Mouse (Mus musculus): ENCODE data around the gene Olfr450. TPM values are rescaled to one million over a fixed set of nuclear protein-coding genes. Genes with fewer than 3 reads are reported as not detected.

The Olfr450 gene
- not detected in 2 replicates for polyA plus RNA-seq (2015; fragmentation: Nextera tagmentation; extraction: Ambion mirVana)

DNA sequence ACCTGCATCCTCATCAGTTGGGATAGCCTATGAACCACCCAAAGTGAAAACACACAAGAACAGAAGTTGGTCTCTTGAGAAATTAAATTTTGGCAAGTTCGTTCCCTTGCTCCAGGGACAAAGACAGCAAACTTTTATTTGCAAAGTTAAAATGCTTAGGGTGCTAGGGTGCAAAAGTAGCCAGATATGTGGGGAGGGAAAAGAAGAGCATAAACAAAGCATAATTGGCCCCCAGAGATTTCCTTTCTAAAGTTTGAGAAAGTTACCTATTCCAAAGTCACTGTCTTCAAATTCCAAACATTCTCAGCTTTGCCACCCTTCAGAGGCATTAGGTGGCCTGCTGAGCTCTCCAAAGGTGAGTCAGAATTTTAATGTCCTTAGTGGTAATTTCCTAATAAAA lies at the start of gene Olfr450:
TSS of gene Olfr450 (plus strand) at position 301 of the 400 bp plus-strand sequence.
- no peak within 1 kb of the TSS for H3K4me3 ChIP-seq (replicated peaks; ENCODE audit: low read length)

DNA sequence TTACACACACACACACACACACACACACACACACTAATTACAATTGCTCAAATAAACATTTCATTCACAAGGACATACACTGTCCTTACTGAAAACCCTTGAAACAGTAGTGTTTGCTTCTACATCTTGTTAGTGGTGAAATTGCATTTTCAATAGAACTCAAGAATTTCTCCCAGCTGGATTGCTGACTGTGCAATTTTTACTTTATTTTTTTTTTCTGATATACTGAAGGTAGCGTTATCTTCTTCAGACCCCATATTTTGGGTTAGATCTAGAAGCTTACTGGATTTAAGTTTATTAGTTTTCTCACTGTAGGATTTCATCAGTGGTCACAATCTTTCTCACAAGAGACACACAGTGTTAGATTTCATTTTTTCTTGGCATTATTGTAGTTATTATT lies 34.7 kb upstream of the Olfr450 start:
- H3K4me1 ChIP-seq (ENCODE audit: control insufficient read depth, insufficient read depth, low read length), result no peaks in the 10 kb centered on the region
- H3K9me3 ChIP-seq (replicated peaks; ENCODE audit: control insufficient read depth, low read length), result no peaks in the 10 kb centered on the region
- WGBS, result 87% methylated on average over 1 of the region's 1 CpGs
- no peaks in the 10 kb centered on the region for H3K36me3 ChIP-seq (ENCODE audit: control insufficient read depth, insufficient read depth, low read length)
- no peak overlapping the region for H3K4me3 ChIP-seq (replicated peaks; ENCODE audit: low read length)
- H3K9ac ChIP-seq (ENCODE audit: low read length), result no peak overlapping the region
- H3K27me3 ChIP-seq (ENCODE audit: control insufficient read depth, insufficient read depth, low read length), result no peaks in the 10 kb centered on the region
- no peak for ATAC-seq (ENCODE audit: insufficient read depth, low FRiP score)
- H3K27ac ChIP-seq (ENCODE audit: low read length), result no peak overlapping the region
- H3K4me2 ChIP-seq (ENCODE audit: low read depth, low read length), result no peak overlapping the region

More for the DNA sequence above, at the start of gene Olfr450:
- H3K4me1 ChIP-seq (ENCODE audit: control insufficient read depth, insufficient read depth, low read length), result no peaks in the 10 kb centered on the region
- WGBS, result 80% methylated on average over 1 of the region's 1 CpGs
- H3K36me3 ChIP-seq (ENCODE audit: control insufficient read depth, insufficient read depth, low read length), result no peaks in the 10 kb centered on the region
- no peak for ATAC-seq (ENCODE audit: insufficient read depth, low FRiP score)
- H3K9ac ChIP-seq (ENCODE audit: low read length), result no peak within 1 kb of the TSS
- no peak within 1 kb of the TSS for H3K4me2 ChIP-seq (ENCODE audit: low read depth, low read length)
- H3K27ac ChIP-seq (ENCODE audit: low read length), result no peak within 1 kb of the TSS
- H3K27me3 ChIP-seq (ENCODE audit: control insufficient read depth, insufficient read depth, low read length), result no peaks in the 10 kb centered on the region
- H3K9me3 ChIP-seq (replicated peaks; ENCODE audit: control insufficient read depth, low read length), result no peaks in the 10 kb centered on the region

DNA sequence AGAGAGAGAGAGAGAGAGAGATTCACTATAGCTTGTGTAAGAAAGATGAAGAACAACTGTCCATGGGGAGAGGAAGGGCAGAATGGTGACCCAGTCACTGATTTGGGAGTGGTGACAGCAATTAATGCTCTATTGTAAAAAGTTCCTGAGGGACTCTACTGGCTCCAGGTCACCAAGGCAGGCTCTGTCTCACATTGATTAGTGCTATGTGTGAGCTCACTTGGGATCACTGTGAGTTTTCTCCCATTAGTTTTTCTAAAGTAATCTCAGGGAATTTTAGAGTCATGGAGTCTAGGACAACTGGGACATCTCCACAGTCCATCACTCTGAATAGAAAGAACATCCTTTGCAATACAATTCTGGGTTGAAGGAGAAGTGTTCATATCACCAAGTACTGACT lies 26.9 kb upstream of the Olfr450 start, which contains the start of gene Olfr452:
TSS of gene Olfr452 (plus strand) at position 301 of the 400 bp plus-strand sequence.
- Histone ChIP-seq H3K36me3 (ENCODE audit: control insufficient read depth, insufficient read depth, low read length) (no peaks in the 10 kb centered on the region), H3K9me3 (replicated peaks; ENCODE audit: control insufficient read depth, low read length) (no peaks in the 10 kb centered on the region), H3K4me1 (ENCODE audit: control insufficient read depth, insufficient read depth, low read length) (no peaks in the 10 kb centered on the region), H3K27me3 (ENCODE audit: control insufficient read depth, insufficient read depth, low read length) (no peaks in the 10 kb centered on the region), H3K4me3 (replicated peaks; ENCODE audit: low read length) (no peak within 1 kb of the TSS), H3K27ac (ENCODE audit: low read length) (no peak within 1 kb of the TSS), H3K9ac (ENCODE audit: low read length) (no peak within 1 kb of the TSS), H3K4me2 (ENCODE audit: low read depth, low read length) (no peak within 1 kb of the TSS)
- ATAC-seq (ENCODE audit: insufficient read depth, low FRiP score), result no peak

DNA sequence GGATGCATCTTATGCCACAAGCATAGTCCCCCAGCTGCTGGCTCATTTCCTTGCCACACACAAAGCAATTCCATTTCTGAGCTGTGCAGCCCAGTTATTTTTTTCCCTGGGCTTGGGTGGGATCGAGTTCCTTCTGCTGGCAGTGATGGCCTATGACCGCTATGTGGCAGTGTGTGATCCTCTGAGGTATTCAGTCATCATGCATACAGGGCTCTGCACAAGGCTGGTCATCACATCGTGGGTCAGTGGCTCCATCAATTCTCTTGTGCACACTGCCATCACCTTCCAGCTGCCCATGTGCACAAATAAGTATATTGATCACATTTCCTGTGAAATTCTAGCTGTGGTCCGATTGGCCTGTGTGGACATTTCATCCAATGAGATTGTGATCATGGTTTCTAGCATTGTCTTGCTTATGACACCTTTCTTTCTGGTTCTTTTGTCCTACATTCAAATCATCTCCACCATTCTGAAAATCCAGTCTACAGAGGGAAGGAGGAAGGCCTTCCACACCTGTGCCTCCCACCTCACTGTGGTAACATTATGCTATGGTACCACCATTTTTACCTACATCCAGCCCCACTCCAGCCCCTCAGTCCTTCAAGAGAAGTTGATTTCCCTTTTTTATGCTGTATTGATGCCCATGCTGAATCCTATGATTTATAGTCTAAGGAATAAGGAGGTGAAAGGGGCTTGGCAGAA lies 21.3 kb upstream of the Olfr450 start:
- no peak overlapping the region for H3K9ac ChIP-seq (ENCODE audit: low read length)
- no peaks in the 10 kb centered on the region for H3K36me3 ChIP-seq (ENCODE audit: control insufficient read depth, insufficient read depth, low read length)
- no peaks in the 10 kb centered on the region for H3K9me3 ChIP-seq (replicated peaks; ENCODE audit: control insufficient read depth, low read length)
- H3K4me2 ChIP-seq (ENCODE audit: low read depth, low read length), result no peak overlapping the region
- WGBS, result 41% methylated on average over 4 of the region's 4 CpGs
- H3K27ac ChIP-seq (ENCODE audit: low read length), result no peak overlapping the region
- no peaks in the 10 kb centered on the region for H3K27me3 ChIP-seq (ENCODE audit: control insufficient read depth, insufficient read depth, low read length)
- no peaks in the 10 kb centered on the region for H3K4me1 ChIP-seq (ENCODE audit: control insufficient read depth, insufficient read depth, low read length)
- H3K4me3 ChIP-seq (replicated peaks; ENCODE audit: low read length), result no peak overlapping the region
- ATAC-seq (ENCODE audit: insufficient read depth, low FRiP score), result no peak

DNA sequence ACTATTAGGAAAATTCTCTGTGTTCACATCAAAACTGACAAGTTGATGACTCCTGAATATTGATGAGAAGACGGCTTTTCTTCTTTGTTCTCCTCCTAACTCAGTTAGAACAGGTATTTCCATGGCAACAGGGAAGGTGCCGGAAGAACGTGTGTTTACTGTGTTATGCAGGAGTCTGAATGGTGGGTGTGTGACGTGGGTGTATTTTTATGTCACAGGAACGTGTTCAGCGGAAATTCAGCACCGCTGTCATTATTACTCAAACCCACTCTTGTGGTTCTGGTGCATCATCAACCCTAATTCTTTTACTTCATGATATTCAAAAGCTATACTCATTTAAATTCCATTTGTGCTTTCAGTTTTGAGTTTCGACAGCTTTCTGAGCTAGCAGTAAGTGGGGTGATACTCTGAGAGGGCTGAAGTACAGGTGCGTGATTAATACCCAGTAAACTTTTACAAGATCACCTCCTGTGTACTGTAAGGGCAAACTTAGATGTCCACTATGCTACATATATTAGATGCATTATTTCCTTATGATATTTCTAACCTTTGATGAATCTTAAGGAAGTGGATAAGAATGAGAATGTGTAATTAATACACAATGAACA lies 20.7 kb upstream of the Olfr450 start:
- Histone ChIP-seq H3K36me3 (ENCODE audit: control insufficient read depth, insufficient read depth, low read length) (no peaks in the 10 kb centered on the region), H3K9me3 (replicated peaks; ENCODE audit: control insufficient read depth, low read length) (no peaks in the 10 kb centered on the region), H3K4me3 (replicated peaks; ENCODE audit: low read length) (no peak overlapping the region), H3K27ac (ENCODE audit: low read length) (no peak overlapping the region), H3K27me3 (ENCODE audit: control insufficient read depth, insufficient read depth, low read length) (no peaks in the 10 kb centered on the region), H3K9ac (ENCODE audit: low read length) (no peak overlapping the region), H3K4me2 (ENCODE audit: low read depth, low read length) (no peak overlapping the region), H3K4me1 (ENCODE audit: control insufficient read depth, insufficient read depth, low read length) (no peaks in the 10 kb centered on the region)
- ATAC-seq (ENCODE audit: insufficient read depth, low FRiP score), result no peak
- WGBS, result 72% methylated on average over 9 of the region's 9 CpGs

DNA sequence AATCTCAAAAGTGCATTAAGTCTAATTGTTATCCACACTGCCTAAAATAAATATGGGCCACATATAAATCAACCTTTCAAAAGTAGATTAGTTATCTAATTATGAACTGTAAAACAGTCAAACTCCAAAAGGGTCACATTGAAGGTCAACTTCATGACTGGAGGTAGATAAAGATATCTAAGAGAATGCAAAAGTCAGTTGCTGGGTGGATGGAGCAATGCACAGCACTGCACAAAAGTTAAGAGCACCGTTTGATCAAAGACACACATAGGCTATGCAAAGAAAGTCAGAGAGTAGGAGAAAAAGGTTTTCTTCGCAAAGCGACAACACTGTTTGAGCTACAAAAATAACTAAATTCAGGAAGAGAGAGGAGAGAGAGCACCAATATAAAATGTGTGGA lies 16.8 kb upstream of the Olfr450 start:
- no peak for ATAC-seq (ENCODE audit: insufficient read depth, low FRiP score)
- H3K4me3 ChIP-seq (replicated peaks; ENCODE audit: low read length), result no peak overlapping the region
- H3K36me3 ChIP-seq (ENCODE audit: control insufficient read depth, insufficient read depth, low read length), result no peaks in the 10 kb centered on the region
- H3K27ac ChIP-seq (ENCODE audit: low read length), result no peak overlapping the region
- H3K9me3 ChIP-seq (replicated peaks; ENCODE audit: control insufficient read depth, low read length), result no peaks in the 10 kb centered on the region
- WGBS, result 70% methylated on average over 3 of the region's 3 CpGs
- H3K4me1 ChIP-seq (ENCODE audit: control insufficient read depth, insufficient read depth, low read length), result no peaks in the 10 kb centered on the region
- H3K4me2 ChIP-seq (ENCODE audit: low read depth, low read length), result no peak overlapping the region
- no peaks in the 10 kb centered on the region for H3K27me3 ChIP-seq (ENCODE audit: control insufficient read depth, insufficient read depth, low read length)
- no peak overlapping the region for H3K9ac ChIP-seq (ENCODE audit: low read length)

DNA sequence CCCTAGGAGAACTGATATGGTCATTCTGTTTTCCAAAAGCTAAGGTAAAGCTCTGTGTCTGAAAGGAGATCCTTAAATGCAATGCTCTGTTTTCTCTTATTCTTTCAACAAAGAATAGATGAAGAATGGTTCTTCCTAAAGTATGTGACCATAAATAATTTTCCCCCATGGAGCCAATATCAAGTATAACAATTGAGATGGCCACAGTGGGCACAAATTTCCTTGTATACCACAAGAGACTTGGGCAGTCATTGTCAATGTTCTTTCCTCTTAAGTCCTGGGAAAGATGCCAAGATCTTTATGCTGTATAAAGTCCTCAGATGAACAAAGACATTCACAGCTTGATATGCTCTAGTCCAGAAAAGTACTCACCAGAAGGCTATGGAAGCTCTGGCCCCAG lies 22.3 kb downstream of the Olfr450 start, which contains the start of gene Olfr449:
TSS of gene Olfr449 (plus strand) at position 301 of the 400 bp plus-strand sequence.
- no peak within 1 kb of the TSS for H3K9ac ChIP-seq (ENCODE audit: low read length)
- H3K4me3 ChIP-seq (replicated peaks; ENCODE audit: low read length), result no peak within 1 kb of the TSS
- no peaks in the 10 kb centered on the region for H3K4me1 ChIP-seq (ENCODE audit: control insufficient read depth, insufficient read depth, low read length)
- H3K9me3 ChIP-seq (replicated peaks; ENCODE audit: control insufficient read depth, low read length), result no peaks in the 10 kb centered on the region
- no peaks in the 10 kb centered on the region for H3K36me3 ChIP-seq (ENCODE audit: control insufficient read depth, insufficient read depth, low read length)
- no peak within 1 kb of the TSS for H3K4me2 ChIP-seq (ENCODE audit: low read depth, low read length)
- no peaks in the 10 kb centered on the region for H3K27me3 ChIP-seq (ENCODE audit: control insufficient read depth, insufficient read depth, low read length)
- H3K27ac ChIP-seq (ENCODE audit: low read length), result no peak within 1 kb of the TSS
- ATAC-seq (ENCODE audit: insufficient read depth, low FRiP score), result no peak

DNA sequence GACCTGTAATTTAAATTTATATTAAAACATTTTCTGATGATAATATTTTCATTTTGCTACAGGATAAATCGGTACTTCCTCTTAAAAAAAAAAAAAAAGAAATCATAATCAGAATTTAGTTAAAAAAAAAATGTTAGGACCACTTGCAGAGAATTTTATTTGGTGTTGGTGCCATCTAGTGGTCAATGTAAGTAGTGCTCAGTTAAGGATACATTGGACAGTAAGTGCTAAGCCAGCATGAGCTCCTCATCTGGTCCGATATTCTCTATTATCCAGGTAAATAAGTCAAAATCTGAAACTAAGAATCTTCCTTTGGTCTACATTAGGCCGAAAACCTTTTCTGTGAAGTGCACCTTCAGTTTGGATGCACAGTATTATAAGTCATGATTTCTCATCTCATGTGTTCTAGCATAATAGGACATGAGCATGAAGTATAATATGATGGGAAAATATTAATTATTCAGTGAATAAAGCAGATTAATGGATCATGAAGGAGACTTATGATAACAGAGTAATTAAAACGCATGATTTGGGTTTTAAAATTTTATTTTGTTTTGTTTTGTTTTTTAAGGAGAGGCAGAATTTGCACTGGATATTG lies 48.6 kb downstream of the Olfr450 start:
- Histone ChIP-seq H3K4me2 (ENCODE audit: low read depth, low read length) (no peak overlapping the region), H3K9ac (ENCODE audit: low read length) (no peak overlapping the region), H3K4me1 (ENCODE audit: control insufficient read depth, insufficient read depth, low read length) (no peaks in the 10 kb centered on the region), H3K27me3 (ENCODE audit: control insufficient read depth, insufficient read depth, low read length) (no peaks in the 10 kb centered on the region), H3K36me3 (ENCODE audit: control insufficient read depth, insufficient read depth, low read length) (no peaks in the 10 kb centered on the region), H3K27ac (ENCODE audit: low read length) (no peak overlapping the region), H3K4me3 (replicated peaks; ENCODE audit: low read length) (no peak overlapping the region), H3K9me3 (replicated peaks; ENCODE audit: control insufficient read depth, low read length) (no peaks in the 10 kb centered on the region)
- 10% methylated on average over 4 of the region's 4 CpGs for WGBS
- no peak for ATAC-seq (ENCODE audit: insufficient read depth, low FRiP score)

Measured in stomach, embryonic 16.5 days (tissue).